Mouse (Mus musculus) bone marrow macrophage, adult 2 months (primary cell): ENCODE measurements around the gene Timm10.

Source experiments
- CTCF ChIP-seq: IDR thresholded peaks from 2 replicates; pipeline ENCODE4 v1.5.1; 2012; ENCODE audit warnings: low read depth, mild to moderate bottlenecking, low read length, moderate library complexity
- POLR2A ChIP-seq: IDR thresholded peaks from 2 replicates; pipeline ENCODE4 v1.6.1; 2012; ENCODE audit warnings: mild to moderate bottlenecking, low read depth, low read length, borderline replicate concordance

- peak; percentile 74 for TF ChIP-seq CTCF
- TF ChIP-seq POLR2A, result no peak
Observed at GRCm38 (mm10) chr2:84865616-84866571, 39.1 kb downstream of the Timm10 start.
